Comparison of ENCODE assay signal across 8 mouse cellular contexts in the genomic region with DNA sequence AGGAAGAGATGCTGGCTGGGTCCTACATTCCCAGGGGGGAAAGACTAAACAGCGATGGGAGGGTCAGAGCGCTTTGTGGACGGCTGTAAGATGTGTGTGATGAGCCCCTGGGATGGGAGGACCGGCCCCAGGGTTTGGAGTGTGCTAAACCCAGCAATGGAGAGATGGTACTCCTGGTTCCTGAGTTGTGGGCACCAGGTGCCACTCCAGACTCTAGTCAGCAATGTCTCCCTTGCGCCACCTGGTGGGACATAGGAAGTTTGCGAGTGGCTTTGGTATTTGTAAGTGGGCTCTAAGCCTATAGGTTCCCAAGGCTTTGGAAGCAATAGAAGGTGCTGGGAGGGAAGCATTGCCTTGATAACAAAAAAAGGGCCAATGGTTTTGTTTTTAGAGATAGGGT. TPM values are rescaled to one million over a fixed set of nuclear protein-coding genes. Genes with fewer than 3 reads are reported as not detected.
DNase-seq lines count a peak whose midpoint lies in the region; ATAC-seq lines count a peak whose summit lies in the region.

No protein-coding gene starts in this region.

- peaks cover 3% of the 10 kb centered on the region for H3K4me1 ChIP-seq in embryonic facial prominence, embryonic 11.5 days (ENCODE audit: control insufficient read depth, insufficient read depth, low read length)
- H3K4me1 ChIP-seq in limb, embryonic 12.5 days (replicated peaks), result peaks cover 27% of the 10 kb centered on the region
- H3K4me1 ChIP-seq in midbrain, embryonic 15.5 days, result peaks cover 42% of the 10 kb centered on the region

- DNase-seq in 416B (ENCODE audit: low read depth), result peak; percentile 85
- peak; percentile 78 for DNase-seq in adrenal gland, postnatal 25 days
- DNase-seq in embryonic facial prominence, embryonic 11.5 days (ENCODE audit: low spot score), result peak; percentile 96
- DNase-seq in heart, adult 18-20 months, result peak; percentile 80 to 91
- DNase-seq in kidney, adult 18-20 months, result peak; percentile 88
- DNase-seq in spleen, adult 18-20 months, result peak; percentile 66 to 82

- H3K27me3 ChIP-seq in embryonic facial prominence, embryonic 11.5 days (ENCODE audit: control insufficient read depth, insufficient read depth, low read length), result no peaks in the 10 kb centered on the region
- no peaks in the 10 kb centered on the region for H3K27me3 ChIP-seq in limb, embryonic 12.5 days
- H3K27me3 ChIP-seq in midbrain, embryonic 15.5 days (replicated peaks), result no peaks in the 10 kb centered on the region

- no peaks in the 10 kb centered on the region for H3K9me3 ChIP-seq in embryonic facial prominence, embryonic 11.5 days (replicated peaks; ENCODE audit: control insufficient read depth, low read length)
- H3K9me3 ChIP-seq in limb, embryonic 12.5 days, result no peaks in the 10 kb centered on the region
- H3K9me3 ChIP-seq in midbrain, embryonic 15.5 days, result no peaks in the 10 kb centered on the region

- peak; percentile 8 for ATAC-seq in embryonic facial prominence, embryonic 11.5 days (replicated peaks; ENCODE audit: insufficient number of reproducible peaks, low FRiP score, low TSS enrichment, low read depth)
- peak; percentile 15; the same call in 1 of the 2 replicates for ATAC-seq in limb, embryonic 12.5 days (ENCODE audit: insufficient number of reproducible peaks, insufficient read depth, low FRiP score, low TSS enrichment, low read depth)
- ATAC-seq in midbrain, embryonic 15.5 days (replicated peaks), result peak; percentile 34

- H3K36me3 ChIP-seq in embryonic facial prominence, embryonic 11.5 days (replicated peaks; ENCODE audit: control insufficient read depth, insufficient read depth, low read depth, low read length), result no peaks in the 10 kb centered on the region; the same call in 1 of the 2 replicates
- peaks cover 35% of the 10 kb centered on the region for H3K36me3 ChIP-seq in limb, embryonic 12.5 days
- no peaks in the 10 kb centered on the region for H3K36me3 ChIP-seq in midbrain, embryonic 15.5 days (replicated peaks)

- peak overlapping the region; percentile 58 for H3K4me2 ChIP-seq in embryonic facial prominence, embryonic 11.5 days (ENCODE audit: low read depth, low read length)
- H3K4me2 ChIP-seq in limb, embryonic 12.5 days, result peak overlapping the region; percentile 81
- peak overlapping the region; percentile 88 for H3K4me2 ChIP-seq in midbrain, embryonic 15.5 days

- WGBS in embryonic facial prominence, embryonic 11.5 days, result 0% methylated on average over 6 of the region's 6 CpGs
- WGBS in limb, embryonic 12.5 days, result under 1% methylated on average over 6 of the region's 6 CpGs
- WGBS in midbrain, embryonic 15.5 days, result 0% methylated on average over 6 of the region's 6 CpGs

- peak overlapping the region; percentile 70 for H3K4me3 ChIP-seq in embryonic facial prominence, embryonic 11.5 days (ENCODE audit: low read depth, low read length)
- H3K4me3 ChIP-seq in limb, embryonic 12.5 days (replicated peaks), result peak overlapping the region; percentile 80
- H3K4me3 ChIP-seq in midbrain, embryonic 15.5 days, result peak overlapping the region; percentile 75

- peak overlapping the region; percentile 85; the same call in 1 of the 2 replicates for H3K27ac ChIP-seq in embryonic facial prominence, embryonic 11.5 days (replicated peaks; ENCODE audit: low read depth, low read length)
- H3K27ac ChIP-seq in limb, embryonic 12.5 days, result peak overlapping the region; percentile 99
- H3K27ac ChIP-seq in midbrain, embryonic 15.5 days, result peak overlapping the region; percentile 98

- peak overlapping the region; percentile 71 for H3K9ac ChIP-seq in embryonic facial prominence, embryonic 11.5 days (replicated peaks; ENCODE audit: low read length)
- peak overlapping the region; percentile 74; the same call in 1 of the 2 replicates for H3K9ac ChIP-seq in limb, embryonic 12.5 days (replicated peaks)
- peak overlapping the region; percentile 75; the same call in 1 of the 2 replicates for H3K9ac ChIP-seq in midbrain, embryonic 15.5 days

RNA-seq across cellular contexts. Expression of gene Thbs3, which starts 0.9 kb away (rescaled TPM):
- 6.1 and 8.7 TPM in 2 replicates for total RNA-seq in adrenal gland, postnatal 25 days (2021)
- 24.4 and 26.0 TPM in 2 replicates for polyA plus RNA-seq in embryonic facial prominence, embryonic 11.5 days (2014; fragmentation: Nextera tagmentation; extraction: Ambion mirVana)
- 1 to 10 TPM; 2.8 to 5.8 TPM for total RNA-seq in heart, adult 18-20 months (2021)
- polyA plus RNA-seq in limb, embryonic 12.5 days (2016; fragmentation: Nextera tagmentation; extraction: Ambion mirVana), result 44.2 and 52.7 TPM in 2 replicates
- polyA plus RNA-seq in midbrain, embryonic 15.5 days (2015; fragmentation: Nextera tagmentation; extraction: Ambion mirVana), result 58.7 and 58.8 TPM in 2 replicates

RNA-seq across cellular contexts. Expression of gene Mtx1, which starts 11.0 kb away (rescaled TPM):
- 143 and 154 TPM in 2 replicates for total RNA-seq in adrenal gland, postnatal 25 days (2021)
- polyA plus RNA-seq in embryonic facial prominence, embryonic 11.5 days (2014; fragmentation: Nextera tagmentation; extraction: Ambion mirVana), result 208 and 225 TPM in 2 replicates
- total RNA-seq in heart, adult 18-20 months (2021), result 10 to 100 TPM; 60.3 to 61.5 TPM
- polyA plus RNA-seq in limb, embryonic 12.5 days (2016; fragmentation: Nextera tagmentation; extraction: Ambion mirVana), result 212 and 217 TPM in 2 replicates
- 159 and 161 TPM in 2 replicates for polyA plus RNA-seq in midbrain, embryonic 15.5 days (2015; fragmentation: Nextera tagmentation; extraction: Ambion mirVana)

RNA-seq across cellular contexts. Expression of gene Muc1, which starts 13.0 kb away (rescaled TPM):
- total RNA-seq in adrenal gland, postnatal 25 days (2021), result not detected in 2 replicates
- polyA plus RNA-seq in embryonic facial prominence, embryonic 11.5 days (2014; fragmentation: Nextera tagmentation; extraction: Ambion mirVana), result 0.90 and 1.3 TPM in 2 replicates
- 1 to 10 TPM in 1 of 2 experiments, under 1 TPM in 1; 0.40 to 2.1 TPM for total RNA-seq in heart, adult 18-20 months (2021)
- 0.53 and 1.0 TPM in 2 replicates for polyA plus RNA-seq in limb, embryonic 12.5 days (2016; fragmentation: Nextera tagmentation; extraction: Ambion mirVana)
- 0.93 and 1.3 TPM in 2 replicates for polyA plus RNA-seq in midbrain, embryonic 15.5 days (2015; fragmentation: Nextera tagmentation; extraction: Ambion mirVana)

RNA-seq across cellular contexts. Expression of gene Gba, which starts 13.1 kb away (rescaled TPM):
- 72.4 and 79.0 TPM in 2 replicates for total RNA-seq in adrenal gland, postnatal 25 days (2021)
- polyA plus RNA-seq in embryonic facial prominence, embryonic 11.5 days (2014; fragmentation: Nextera tagmentation; extraction: Ambion mirVana), result 34.6 TPM in 2 replicates
- total RNA-seq in heart, adult 18-20 months (2021), result 10 to 100 TPM; 18.3 to 19.6 TPM
- 26.3 and 28.8 TPM in 2 replicates for polyA plus RNA-seq in limb, embryonic 12.5 days (2016; fragmentation: Nextera tagmentation; extraction: Ambion mirVana)
- 50.3 and 51.0 TPM in 2 replicates for polyA plus RNA-seq in midbrain, embryonic 15.5 days (2015; fragmentation: Nextera tagmentation; extraction: Ambion mirVana)

RNA-seq across cellular contexts. Expression of gene Krtcap2, which starts 29.9 kb away (rescaled TPM):
- total RNA-seq in adrenal gland, postnatal 25 days (2021), result 126 and 127 TPM in 2 replicates
- 287 and 288 TPM in 2 replicates for polyA plus RNA-seq in embryonic facial prominence, embryonic 11.5 days (2014; fragmentation: Nextera tagmentation; extraction: Ambion mirVana)
- 10 to 100 TPM; 64.8 to 89.2 TPM for total RNA-seq in heart, adult 18-20 months (2021)
- polyA plus RNA-seq in limb, embryonic 12.5 days (2016; fragmentation: Nextera tagmentation; extraction: Ambion mirVana), result 316 and 333 TPM in 2 replicates
- 177 and 185 TPM in 2 replicates for polyA plus RNA-seq in midbrain, embryonic 15.5 days (2015; fragmentation: Nextera tagmentation; extraction: Ambion mirVana)

Comparison
In these comparisons a context has a peak if more than half of its experiments do, and no peak if none do; other contexts are left out.
1. Peak in every context shown above with its lines: DNase-seq, ATAC-seq, H3K4me3 ChIP-seq and H3K27ac ChIP-seq.